8 mouse cellular contexts compared by ENCODE assay signal in genomic region chr2:13264875-13265274, GRCm38 (mm10). TPM values are rescaled to one million over a fixed set of nuclear protein-coding genes. Genes with fewer than 3 reads are reported as not detected.
DNase-seq lines count a peak whose midpoint lies in the region; ATAC-seq and TF ChIP-seq lines count a peak whose summit lies in the region.

No protein-coding gene starts in this region.

- WGBS in midbrain, embryonic 11.5 days, result 44% methylated on average over 4 of the region's 4 CpGs

- TF ChIP-seq EP300 in CH12.LX (IDR thresholded peaks at IDR 0.05; ENCODE audit: low read length), result no peak

- TF ChIP-seq POLR2A in CH12.LX (IDR thresholded peaks at IDR 0.05; ENCODE audit: low read depth, low read length), result no peak

- in situ Hi-C loops in CH12.LX (cut with MboI; ENCODE audit: low pct_ligation_motif_present, low pct_unique_long_range_greater_than_20kb, low sequenced_read_pairs), result no loop called here

- no peak overlapping the region for H3K4me2 ChIP-seq in CH12.LX (ENCODE audit: insufficient read depth, low read depth, poor library complexity, severe bottlenecking)
- no peak overlapping the region for H3K4me2 ChIP-seq in midbrain, embryonic 11.5 days

- TF ChIP-seq CTCF in layer of hippocampus, adult 2 months (conservative IDR thresholded peaks at IDR 0.05), result peak; percentile 89
- TF ChIP-seq CTCF in CH12.LX (conservative IDR thresholded peaks at IDR 0.05 in 1 of 2, IDR thresholded peaks at IDR 0.05 in 1 of 2; ENCODE audit: low read depth in 2 of 2, low read length in 2 of 2), result peak; percentile 82 to 90

- H3K4me1 ChIP-seq in CH12.LX (ENCODE audit: control insufficient read depth in 1 of 2, insufficient read depth in 2 of 2), result peaks cover 0 to 15% of the 10 kb centered on the region in 2 experiments; a peak in 2 of 4 replicates
- H3K4me1 ChIP-seq in midbrain, embryonic 11.5 days (ENCODE audit: control insufficient read depth, insufficient read depth, low read length), result no peaks in the 10 kb centered on the region

- peak; percentile 85 for TF ChIP-seq RAD21 in CH12.LX (IDR thresholded peaks at IDR 0.05; ENCODE audit: low read depth, low read length)

- peak; percentile 67 for ATAC-seq in midbrain, embryonic 11.5 days (ENCODE audit: low FRiP score)

- intact Hi-C loops in heart, postnatal 25 days (cut with DNase I), result loop anchor here (10.0 kb wide), 1 partner anchor 810 kb away; no protein-coding TSS in a partner anchor

- H3K27me3 ChIP-seq in CH12.LX (replicated peaks), result no peaks in the 10 kb centered on the region
- no peaks in the 10 kb centered on the region for H3K27me3 ChIP-seq in midbrain, embryonic 11.5 days (ENCODE audit: control insufficient read depth, insufficient read depth, low read length)

- H3K27ac ChIP-seq in layer of hippocampus, adult 2 months, result no peak overlapping the region
- no peak overlapping the region for H3K27ac ChIP-seq in CH12.LX (ENCODE audit: insufficient read depth, low read depth)
- no peak overlapping the region for H3K27ac ChIP-seq in midbrain, embryonic 11.5 days (ENCODE audit: low read depth, low read length)

- no peak overlapping the region for H3K4me3 ChIP-seq in layer of hippocampus, adult 2 months
- no peak overlapping the region for H3K4me3 ChIP-seq in CH12.LX (replicated peaks in 1 of 3; ENCODE audit: low read depth in 2 of 3, low read length in 2 of 3, poor library complexity in 1 of 3)
- no peak overlapping the region for H3K4me3 ChIP-seq in midbrain, embryonic 11.5 days (ENCODE audit: low read depth, low read length)

- H3K9me3 ChIP-seq in CH12.LX (replicated peaks; ENCODE audit: low read length), result no peaks in the 10 kb centered on the region
- H3K9me3 ChIP-seq in midbrain, embryonic 11.5 days (ENCODE audit: control insufficient read depth, low read length), result no peaks in the 10 kb centered on the region

- dilution Hi-C loops in CH12.LX (cut with MboI; ENCODE audit: extremely low pct_ligation_motif_present, extremely low pct_unique_long_range_greater_than_20kb, low sequenced_read_pairs), result no loop called here

- H3K79me2 ChIP-seq in CH12.LX (replicated peaks; ENCODE audit: control insufficient read depth, extremely low read depth, insufficient read depth, poor library complexity, severe bottlenecking), result no peaks in the 10 kb centered on the region

- DNase-seq in layer of hippocampus, adult 2 months (ENCODE audit: low spot score in 2 of 2), result peak in 1 of 2 experiments; percentile 28
- DNase-seq in layer of hippocampus, postnatal 25 days (ENCODE audit: extremely low spot score in 1 of 2, low spot score in 1 of 2), result no peak
- DNase-seq in CH12.LX (ENCODE audit: extremely low read depth), result peak; percentile 60
- DNase-seq in ZHBTc4 (ENCODE audit: low read depth, low spot score), result peak; percentile 71
- peak; percentile 57 for DNase-seq in forelimb bud, embryonic 11.5 days (ENCODE audit: low read depth, low spot score)
- peak; percentile 93 for DNase-seq in midbrain, embryonic 11.5 days (ENCODE audit: low spot score, missing footprints)
- no peak for DNase-seq in ovary, postnatal 10 days (ENCODE audit: low spot score)
- no peak for DNase-seq in heart, postnatal 25 days (ENCODE audit: low spot score)

- H3K9ac ChIP-seq in CH12.LX (ENCODE audit: insufficient read depth, low read depth), result no peak overlapping the region
- H3K9ac ChIP-seq in midbrain, embryonic 11.5 days (ENCODE audit: low read length), result no peak overlapping the region

- peaks cover 5 to 73% of the 10 kb centered on the region in 2 experiments for H3K36me3 ChIP-seq in CH12.LX (replicated peaks in 1 of 2; ENCODE audit: control insufficient read depth in 1 of 2, insufficient read depth in 1 of 2, low read length in 1 of 2)
- no peaks in the 10 kb centered on the region for H3K36me3 ChIP-seq in midbrain, embryonic 11.5 days (ENCODE audit: control insufficient read depth, insufficient read depth, low read length)

TF ChIP-seq in CH12.LX, 34 proteins besides CTCF, POLR2A, EP300 and RAD21:
- TF ChIP-seq JUN (IDR thresholded peaks at IDR 0.05; ENCODE audit: insufficient read depth, low read depth, low read length) (no peak), BHLHE40 (IDR thresholded peaks at IDR 0.05; ENCODE audit: low read depth, low read length) (peak; percentile 47), SIN3A (IDR thresholded peaks at IDR 0.05; ENCODE audit: low read length) (no peak), SMC3 (IDR thresholded peaks at IDR 0.05; ENCODE audit: low read depth, low read length) (peak; percentile 71)

RNA-seq across cellular contexts. Expression of gene Rsu1, which starts 6.3 kb away (rescaled TPM):
- 10 to 100 TPM; 36.2 to 36.5 TPM for total RNA-seq in layer of hippocampus, adult 2 months (2021)
- total RNA-seq in layer of hippocampus, postnatal 25 days (2021), result 10 to 100 TPM; 38.2 to 40.0 TPM
- total RNA-seq in CH12.LX (2012; rRNA removed) (29.5 and 33.0 TPM in 2 replicates), CH12.LX (2014; rRNA removed) (86.3 and 86.4 TPM in 2 replicates)
- polyA plus RNA-seq in CH12.LX (2012; ENCODE audit: insufficient read length, low read depth), result 102 and 108 TPM in 2 replicates
- 73.1 and 78.0 TPM in 2 replicates for polyA plus RNA-seq in midbrain, embryonic 11.5 days (2014; fragmentation: Nextera tagmentation; extraction: Ambion mirVana)
- 10 to 100 TPM; 54.1 to 54.7 TPM for total RNA-seq in heart, postnatal 25 days (2021)

Comparison
In these comparisons a context has a peak if more than half of its experiments do, and no peak if none do; other contexts are left out.
1. DNase-seq: peak in CH12.LX (single experiment), ZHBTc4 (single experiment), forelimb bud, embryonic 11.5 days (single experiment) and midbrain, embryonic 11.5 days (single experiment); none in layer of hippocampus, postnatal 25 days (0 of 2), ovary, postnatal 10 days (single experiment) and heart, postnatal 25 days (single experiment).